Mouse (Mus musculus) forebrain, embryonic 14.5 days (tissue): Measurements from ENCODE around the gene Shank2. TPM values are rescaled to one million over a fixed set of nuclear protein-coding genes. Genes with fewer than 3 reads are reported as not detected.

ENCODE experiments used
- ATAC-seq: fragments of 200-750 bp; cut with Nextera tagmentation; 2 replicates; pipeline ENCODE4 v1.8.0; 2017; ENCODE audit warnings: mild to moderate bottlenecking, moderate library complexity
- DNase-seq: peaks from one replicate; pipeline ENCODE4 v3.0.0-alpha.2; 2015; ENCODE audit warnings: low spot score
- H3K27ac ChIP-seq: fragments of 300-500 bp; sonication (generic); 2 replicates; pipeline ENCODE4 v1.5.1; 2014; ENCODE audit warnings: low read depth, mild to moderate bottlenecking, control low read depth, low read length, moderate library complexity
- H3K27me3 ChIP-seq: fragments of 300-500 bp; sonication (generic); replicated peaks from 2 replicates; pipeline ENCODE4 v1.6.1; 2014; ENCODE audit warnings: low read length, control low read depth, mixed read lengths; ENCODE audit not compliant: control insufficient read depth, insufficient read depth
- H3K36me3 ChIP-seq: fragments of 300-500 bp; sonication (generic); 2 replicates; pipeline ENCODE4 v1.6.1; 2014; ENCODE audit warnings: low read length, control low read depth; ENCODE audit not compliant: control insufficient read depth, insufficient read depth
- H3K4me1 ChIP-seq: fragments of 300-500 bp; sonication (generic); 2 replicates; pipeline ENCODE4 v1.6.1; 2014; ENCODE audit warnings: antibody characterized with exemption, low read length, control low read depth; ENCODE audit not compliant: control insufficient read depth, insufficient read depth
- H3K4me2 ChIP-seq: fragments of 300-500 bp; sonication (generic); 2 replicates; pipeline ENCODE4 v1.6.1; 2014; ENCODE audit warnings: mild to moderate bottlenecking, control low read depth, low read length
- H3K4me3 ChIP-seq: fragments of 300-500 bp; sonication (generic); 2 replicates; pipeline ENCODE4 v1.5.1; 2014; ENCODE audit warnings: low read depth, low read length, control low read depth
- H3K9ac ChIP-seq: fragments of 300-500 bp; sonication (generic); 2 replicates; pipeline ENCODE4 v1.6.1; 2014; ENCODE audit warnings: mild to moderate bottlenecking, low read length, control low read depth, moderate library complexity
- H3K9me3 ChIP-seq: fragments of 300-500 bp; sonication (generic); replicated peaks from 2 replicates; pipeline ENCODE4 v1.6.1; 2016; ENCODE audit warnings: low read length, control low read depth, mixed read lengths; ENCODE audit not compliant: control insufficient read depth
- WGBS: fragments of 180-500 bp; shearing (Covaris S2); extraction: QIAGEN DNeasy Blood & Tissue Kit; methylation state at CpG from one replicate; pipeline ENCODE4 v1.1.7; 2014; 5-methylcytosine and 5-hydroxymethylcytosine counted together
- polyA plus RNA-seq: library from polyadenylated mRNA; unstranded; fragments of >200 nt; fragmentation: Nextera tagmentation; extraction: Ambion mirVana; gene quantifications from 2 replicates; pipeline ENCODE4 v1.2.1, GENCODE M21; 2014

Gene Shank2
- polyA plus RNA-seq, 1 experiment from 2014 or later, result 4.6 TPM

GRCm38 (mm10) chr7:144324077-144324476 is 322.3 kb downstream of the Shank2 start:
- DNase-seq, result no peak
- no peak overlapping the region for H3K4me3 ChIP-seq
- no peaks in the 10 kb centered on the region for H3K9me3 ChIP-seq
- no peak for ATAC-seq
- H3K9ac ChIP-seq, result no peak overlapping the region
- no peaks in the 10 kb centered on the region for H3K27me3 ChIP-seq
- no peaks in the 10 kb centered on the region for H3K36me3 ChIP-seq
- no peak overlapping the region for H3K4me2 ChIP-seq
- WGBS, result 96% methylated on average over 2 of the region's 2 CpGs
- H3K4me1 ChIP-seq, result no peaks in the 10 kb centered on the region
- no peak overlapping the region for H3K27ac ChIP-seq

GRCm38 (mm10) chr7:144324861-144325260 is 323.1 kb downstream of the Shank2 start:
- WGBS, result 87% methylated on average over 6 of the region's 6 CpGs

GRCm38 (mm10) chr7:144325603-144326002 is 323.9 kb downstream of the Shank2 start:
- Histone ChIP-seq H3K4me2 (no peak overlapping the region), H3K9me3 (no peaks in the 10 kb centered on the region), H3K9ac (no peak overlapping the region), H3K27ac (no peak overlapping the region), H3K4me3 (no peak overlapping the region), H3K36me3 (no peaks in the 10 kb centered on the region), H3K27me3 (no peaks in the 10 kb centered on the region), H3K4me1 (no peaks in the 10 kb centered on the region)
- 89% methylated on average over 10 of the region's 10 CpGs for WGBS
- no peak for ATAC-seq
- peak; percentile 6 for DNase-seq

More at GRCm38 (mm10) chr7:144324861-144325260, 323.1 kb downstream of the Shank2 start:
- H3K9ac ChIP-seq, result no peak overlapping the region
- DNase-seq (no peak), ATAC-seq (no peak)
- no peaks in the 10 kb centered on the region for H3K4me1 ChIP-seq
- no peaks in the 10 kb centered on the region for H3K36me3 ChIP-seq
- H3K27me3 ChIP-seq, result no peaks in the 10 kb centered on the region
- H3K4me3 ChIP-seq, result no peak overlapping the region
- H3K9me3 ChIP-seq, result no peaks in the 10 kb centered on the region
- no peak overlapping the region for H3K27ac ChIP-seq
- no peak overlapping the region for H3K4me2 ChIP-seq

GRCm38 (mm10) chr7:144329403-144329890 is 327.7 kb downstream of the Shank2 start:
- H3K27ac ChIP-seq, result no peak overlapping the region
- 72% methylated on average over 2 of the region's 2 CpGs for WGBS
- H3K27me3 ChIP-seq, result no peaks in the 10 kb centered on the region
- no peaks in the 10 kb centered on the region for H3K4me1 ChIP-seq
- no peaks in the 10 kb centered on the region for H3K36me3 ChIP-seq
- H3K9me3 ChIP-seq, result no peaks in the 10 kb centered on the region
- no peak overlapping the region for H3K4me3 ChIP-seq
- no peak overlapping the region for H3K4me2 ChIP-seq
- no peak for DNase-seq
- no peak overlapping the region for H3K9ac ChIP-seq
- ATAC-seq, result no peak

GRCm38 (mm10) chr7:144336626-144337025 is 334.9 kb downstream of the Shank2 start:
- Histone ChIP-seq H3K9ac (no peak overlapping the region), H3K27ac (no peak overlapping the region), H3K4me2 (no peak overlapping the region), H3K36me3 (no peaks in the 10 kb centered on the region), H3K4me3 (no peak overlapping the region), H3K9me3 (no peaks in the 10 kb centered on the region), H3K27me3 (no peaks in the 10 kb centered on the region), H3K4me1 (no peaks in the 10 kb centered on the region)
- no peak for DNase-seq
- ATAC-seq, result no peak

GRCm38 (mm10) chr7:144338694-144339093 is 337.0 kb downstream of the Shank2 start:
- Histone ChIP-seq H3K4me1 (no peaks in the 10 kb centered on the region), H3K27me3 (no peaks in the 10 kb centered on the region)

GRCm38 (mm10) chr7:144340376-144340775 is 338.6 kb downstream of the Shank2 start:
- ATAC-seq (no peak), DNase-seq (no peak)
- H3K4me3 ChIP-seq, result no peak overlapping the region
- no peaks in the 10 kb centered on the region for H3K9me3 ChIP-seq
- no peaks in the 10 kb centered on the region for H3K36me3 ChIP-seq
- H3K9ac ChIP-seq, result no peak overlapping the region
- H3K27me3 ChIP-seq, result no peaks in the 10 kb centered on the region
- no peaks in the 10 kb centered on the region for H3K4me1 ChIP-seq
- 88% methylated on average over 6 of the region's 6 CpGs for WGBS
- H3K27ac ChIP-seq, result no peak overlapping the region
- H3K4me2 ChIP-seq, result no peak overlapping the region

More at GRCm38 (mm10) chr7:144338694-144339093, 337.0 kb downstream of the Shank2 start:
- H3K4me3 ChIP-seq, result no peak overlapping the region
- no peak overlapping the region for H3K27ac ChIP-seq
- no peak overlapping the region for H3K4me2 ChIP-seq
- H3K9me3 ChIP-seq, result no peaks in the 10 kb centered on the region
- no peaks in the 10 kb centered on the region for H3K36me3 ChIP-seq
- no peak for ATAC-seq
- no peak for DNase-seq
- WGBS, result 90% methylated on average over 5 of the region's 5 CpGs
- H3K9ac ChIP-seq, result no peak overlapping the region

- no peak for ATAC-seq
- no peak overlapping the region for H3K4me3 ChIP-seq
- peak; percentile 9 for DNase-seq
- H3K9me3 ChIP-seq, result no peaks in the 10 kb centered on the region
- no peak overlapping the region for H3K9ac ChIP-seq
- WGBS, result 74% methylated on average over 2 of the region's 2 CpGs
- no peak overlapping the region for H3K27ac ChIP-seq
- H3K27me3 ChIP-seq, result no peaks in the 10 kb centered on the region
- no peak overlapping the region for H3K4me2 ChIP-seq
- no peaks in the 10 kb centered on the region for H3K36me3 ChIP-seq
- H3K4me1 ChIP-seq, result no peaks in the 10 kb centered on the region
Observed at GRCm38 (mm10) chr7:144366133-144366532, 364.4 kb downstream of the Shank2 start.

GRCm38 (mm10) chr7:144373059-144373458 is 371.3 kb downstream of the Shank2 start:
- H3K4me1 ChIP-seq, result no peaks in the 10 kb centered on the region
- no peak overlapping the region for H3K9ac ChIP-seq
- H3K4me2 ChIP-seq, result no peak overlapping the region
- DNase-seq (no peak), ATAC-seq (no peak)
- WGBS, result 88% methylated on average over 8 of the region's 8 CpGs
- H3K27me3 ChIP-seq, result no peaks in the 10 kb centered on the region
- no peaks in the 10 kb centered on the region for H3K9me3 ChIP-seq
- H3K27ac ChIP-seq, result no peak overlapping the region
- no peak overlapping the region for H3K4me3 ChIP-seq
- no peaks in the 10 kb centered on the region for H3K36me3 ChIP-seq
